Mouse (Mus musculus): Measurements from ENCODE around the gene Gm7682.
"Not testable (repeated sequence)": the region's sequence is repeated elsewhere in the genome, so short reads cannot be mapped to it uniquely, and the experiment has no call there.

The Gm7682 gene

GRCm38 (mm10) chr5:94445484-94445883 lies at the start of gene Gm7682:
Gm7682 (plus strand) TSS chr5:94445784.
- not testable (repeated sequence) for DNase-seq (ENCODE audit: low read depth, low spot score)

Data from CD4-positive helper T cell, adult 2 months (primary cell).